Comparison of ENCODE assay signal across 10 mouse cellular contexts in the genomic region with DNA sequence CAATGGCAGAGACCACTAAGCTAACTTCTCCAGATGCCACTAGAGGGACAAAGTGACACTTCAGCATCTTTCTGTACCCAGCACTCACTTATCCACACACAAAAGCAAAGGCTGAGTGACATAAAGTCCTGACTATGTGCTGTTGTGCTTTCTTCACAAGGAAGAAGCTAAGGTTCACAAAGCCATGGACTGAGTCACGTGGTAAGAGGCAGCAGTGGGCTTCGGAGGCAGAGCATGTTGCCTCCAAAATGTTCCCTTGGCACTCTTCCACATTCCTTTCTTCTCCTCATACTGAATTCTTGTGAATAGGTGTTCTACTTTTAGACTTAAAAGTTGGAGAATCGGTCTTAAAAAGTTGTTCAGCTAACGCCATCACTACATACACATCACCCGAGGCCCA. TPM values are rescaled to one million over a fixed set of nuclear protein-coding genes. Genes with fewer than 3 reads are reported as not detected.
DNase-seq lines count a peak whose midpoint lies in the region; ATAC-seq lines count a peak whose summit lies in the region.
"Had no signal": no experiment of that assay in that cellular context is flagged by ENCODE, and none has a peak within 500 bp of the region (broad histone marks: within the 10 kb centered on the region; RNA-seq: fewer than 3 reads in every experiment).

No protein-coding gene starts in this region.

- no peaks in the 10 kb centered on the region for H3K36me3 ChIP-seq in kidney, embryonic 16.5 days (ENCODE audit: insufficient read depth, low read length)
- no peaks in the 10 kb centered on the region for H3K36me3 ChIP-seq in embryonic facial prominence, embryonic 11.5 days (replicated peaks; ENCODE audit: control insufficient read depth, insufficient read depth, low read depth, low read length)
- H3K36me3 ChIP-seq in hindbrain, embryonic 14.5 days (replicated peaks; ENCODE audit: control insufficient read depth, insufficient read depth) = no peaks in the 10 kb centered on the region
- no peaks in the 10 kb centered on the region for H3K36me3 ChIP-seq in midbrain, embryonic 15.5 days (replicated peaks)

- 56% methylated on average over 5 of the region's 5 CpGs for WGBS in kidney, embryonic 16.5 days
- WGBS in embryonic facial prominence, embryonic 11.5 days = 88% methylated on average over 5 of the region's 5 CpGs
- WGBS in hindbrain, embryonic 14.5 days = 52% methylated on average over 5 of the region's 5 CpGs
- 55% methylated on average over 5 of the region's 5 CpGs for WGBS in midbrain, embryonic 15.5 days

- H3K4me3 ChIP-seq in kidney, embryonic 16.5 days (ENCODE audit: low read length) = peak overlapping the region; percentile 33
- no peak overlapping the region for H3K4me3 ChIP-seq in embryonic facial prominence, embryonic 11.5 days (ENCODE audit: low read depth, low read length)
- peak overlapping the region; percentile 75 for H3K4me3 ChIP-seq in hindbrain, embryonic 14.5 days (replicated peaks; ENCODE audit: low read length)
- peak overlapping the region; percentile 55 for H3K4me3 ChIP-seq in midbrain, embryonic 15.5 days

- ATAC-seq in kidney, embryonic 16.5 days (ENCODE audit: low FRiP score, low TSS enrichment) = no peak
- no peak for ATAC-seq in embryonic facial prominence, embryonic 11.5 days (replicated peaks; ENCODE audit: insufficient number of reproducible peaks, low FRiP score, low TSS enrichment, low read depth)
- ATAC-seq in hindbrain, embryonic 14.5 days (ENCODE audit: low FRiP score) = no peak
- ATAC-seq in midbrain, embryonic 15.5 days (replicated peaks) = no peak
- ATAC-seq in granulocyte monocyte progenitor cell, adult 5-6 weeks (replicated peaks; ENCODE audit: poor library complexity, severe bottlenecking) = no peak
- ATAC-seq: Patski had no signal

- peak overlapping the region; percentile 52 for H3K4me2 ChIP-seq in kidney, embryonic 16.5 days (replicated peaks; ENCODE audit: low read depth, low read length)
- peak overlapping the region; percentile 52 for H3K4me2 ChIP-seq in embryonic facial prominence, embryonic 11.5 days (ENCODE audit: low read depth, low read length)
- H3K4me2 ChIP-seq in hindbrain, embryonic 14.5 days (replicated peaks) = peak overlapping the region; percentile 56
- peak overlapping the region; percentile 67 for H3K4me2 ChIP-seq in midbrain, embryonic 15.5 days

- no peaks in the 10 kb centered on the region for H3K27me3 ChIP-seq in kidney, embryonic 16.5 days (ENCODE audit: insufficient read depth, low read length)
- H3K27me3 ChIP-seq in embryonic facial prominence, embryonic 11.5 days (ENCODE audit: control insufficient read depth, insufficient read depth, low read length) = no peaks in the 10 kb centered on the region
- no peaks in the 10 kb centered on the region for H3K27me3 ChIP-seq in hindbrain, embryonic 14.5 days (ENCODE audit: control insufficient read depth, insufficient read depth, low read length)
- no peaks in the 10 kb centered on the region for H3K27me3 ChIP-seq in midbrain, embryonic 15.5 days (replicated peaks)

- no peak overlapping the region for H3K9ac ChIP-seq in kidney, embryonic 16.5 days (replicated peaks; ENCODE audit: low read length)
- H3K9ac ChIP-seq in embryonic facial prominence, embryonic 11.5 days (replicated peaks; ENCODE audit: low read length) = no peak overlapping the region
- peak overlapping the region; percentile 64 for H3K9ac ChIP-seq in hindbrain, embryonic 14.5 days
- peak overlapping the region; percentile 68 for H3K9ac ChIP-seq in midbrain, embryonic 15.5 days

- no peaks in the 10 kb centered on the region for H3K9me3 ChIP-seq in kidney, embryonic 16.5 days (ENCODE audit: low read length)
- H3K9me3 ChIP-seq in embryonic facial prominence, embryonic 11.5 days (replicated peaks; ENCODE audit: control insufficient read depth, low read length) = no peaks in the 10 kb centered on the region
- H3K9me3 ChIP-seq in hindbrain, embryonic 14.5 days (ENCODE audit: control insufficient read depth, low read length) = no peaks in the 10 kb centered on the region
- no peaks in the 10 kb centered on the region for H3K9me3 ChIP-seq in midbrain, embryonic 15.5 days

- H3K4me1 ChIP-seq in kidney, embryonic 16.5 days (ENCODE audit: insufficient read depth, low read length) = peaks cover 26% of the 10 kb centered on the region
- H3K4me1 ChIP-seq in embryonic facial prominence, embryonic 11.5 days (ENCODE audit: control insufficient read depth, insufficient read depth, low read length) = peaks cover 6% of the 10 kb centered on the region
- peaks cover 63% of the 10 kb centered on the region for H3K4me1 ChIP-seq in hindbrain, embryonic 14.5 days (replicated peaks; ENCODE audit: control insufficient read depth, insufficient read depth, low read length)
- peaks cover 66% of the 10 kb centered on the region for H3K4me1 ChIP-seq in midbrain, embryonic 15.5 days

- no peak for DNase-seq in kidney, postnatal 25 days
- DNase-seq in embryonic facial prominence, embryonic 11.5 days (ENCODE audit: low spot score) = no peak
- DNase-seq in hindbrain, embryonic 14.5 days (ENCODE audit: low spot score) = no peak
- no peak for DNase-seq in thymus, postnatal 14 days
- no peak for DNase-seq in layer of hippocampus, adult 9-10 months (ENCODE audit: low spot score)
- DNase-seq: gastrocnemius, postnatal 36 days had no signal

- no peak overlapping the region for H3K27ac ChIP-seq in kidney, embryonic 16.5 days (ENCODE audit: low read length)
- H3K27ac ChIP-seq in embryonic facial prominence, embryonic 11.5 days (replicated peaks; ENCODE audit: low read depth, low read length) = no peak overlapping the region
- peak overlapping the region; percentile 72 for H3K27ac ChIP-seq in hindbrain, embryonic 14.5 days
- peak overlapping the region; percentile 89 for H3K27ac ChIP-seq in midbrain, embryonic 15.5 days

RNA-seq across cellular contexts. Expression of a gene that starts 3.0 kb away (rescaled TPM):
- 52.5 and 53.5 TPM in 2 replicates for polyA plus RNA-seq in kidney, embryonic 16.5 days (2015; fragmentation: Nextera tagmentation; extraction: Ambion mirVana)
- polyA plus RNA-seq in embryonic facial prominence, embryonic 11.5 days (2014; fragmentation: Nextera tagmentation; extraction: Ambion mirVana) = 73.6 and 88.1 TPM in 2 replicates
- 362 and 393 TPM in 2 replicates for polyA plus RNA-seq in hindbrain, embryonic 14.5 days (2014; fragmentation: Nextera tagmentation; extraction: Ambion mirVana)
- polyA plus RNA-seq in midbrain, embryonic 15.5 days (2015; fragmentation: Nextera tagmentation; extraction: Ambion mirVana) = 452 and 467 TPM in 2 replicates
- 24.8 and 36.0 TPM in 2 replicates for total RNA-seq in granulocyte monocyte progenitor cell, adult 5-6 weeks (2014; fragmentation: Nextera tagmentation)
- 25.9 and 52.6 TPM in 2 replicates for total RNA-seq in granulocyte monocyte progenitor cell, adult 5-6 weeks (2017)

Comparison
In these comparisons a context has a peak if more than half of its experiments do, and no peak if none do; other contexts are left out.
1. H3K27ac ChIP-seq: peak in hindbrain, embryonic 14.5 days (single experiment) and midbrain, embryonic 15.5 days (single experiment); none in kidney, embryonic 16.5 days (single experiment) and embryonic facial prominence, embryonic 11.5 days (single experiment).
2. H3K9ac ChIP-seq: peak in hindbrain, embryonic 14.5 days (single experiment) and midbrain, embryonic 15.5 days (single experiment); none in kidney, embryonic 16.5 days (single experiment) and embryonic facial prominence, embryonic 11.5 days (single experiment).
3. Peak in every context shown above with its lines, with median percentiles within 50 percentile points of each other: H3K4me2 ChIP-seq.